Mouse (Mus musculus): ENCODE results near the gene Fam110a.

GRCm38 (mm10) chr2:151979470-151980354 lies at the start of gene Fam110a:
- TF ChIP-seq EP300 (IDR thresholded peaks at IDR 0.05; ENCODE audit: low read depth) (no peak; the same call in 1 of the 2 replicates), CTCF (IDR thresholded peaks at IDR 0.05; ENCODE audit: low read depth) (0 out of 2 replicates have a peak, but pooled peaks have one; percentile 8)
